Mouse (Mus musculus) MEL (cell line): ENCODE measurements at regions not wholly inside any gene's neighbourhood (a gene's known extent, or its start where the extent isn't known, plus 50 kb on each side); places are given as distances from the start of the nearest gene placed in this dataset.

Experiments used
- DNase-seq: peaks from one replicate; pipeline ENCODE4 v3.0.0; 2011; ENCODE audit warnings: low read depth, low spot score
- H3K27ac ChIP-seq: 2 replicates; pipeline ENCODE4 v1.5.1; 2012; ENCODE audit warnings: low read depth, mild to moderate bottlenecking, control low read depth, low read length, moderate library complexity; ENCODE audit not compliant: control insufficient read depth
- H3K27me3 ChIP-seq, 2 experiments: fragments of 150-350 bp in 1 of 2; sonication (generic) in 1 of 2; 2 replicates each; pipeline ENCODE4 v1.6.1; 2012; ENCODE audit warnings: low read length in 2 of 2, mild to moderate bottlenecking in 2 of 2, improper control_type of control experiment in 1 of 2, moderate library complexity in 1 of 2; ENCODE audit not compliant: insufficient read depth in 2 of 2, control insufficient read depth in 1 of 2
- H3K36me3 ChIP-seq, 2 experiments: 2 replicates each; pipeline ENCODE4 v1.6.1; 2012 to 2014; ENCODE audit warnings: low read length in 2 of 2, improper control_type of control experiment in 1 of 2, inconsistent platforms in 1 of 2, mild to moderate bottlenecking in 1 of 2; ENCODE audit not compliant: insufficient read depth in 2 of 2, control insufficient read depth in 1 of 2
- H3K4me1 ChIP-seq, 2 experiments: fragments of 150-350 bp in 1 of 2; sonication (generic) in 1 of 2; 2 replicates each; pipeline ENCODE4 v1.6.1; 2012; ENCODE audit warnings: low read length in 2 of 2, improper control_type of control experiment in 1 of 2, mild to moderate bottlenecking in 1 of 2; ENCODE audit not compliant: insufficient read depth in 2 of 2, control insufficient read depth in 1 of 2
- H3K4me3 ChIP-seq, 2 experiments: fragments of 150-350 bp in 1 of 2; sonication (generic) in 1 of 2; 2 replicates each; pipeline ENCODE4 v1.5.1; 2012; ENCODE audit warnings: low read depth in 2 of 2, low read length in 2 of 2, mild to moderate bottlenecking in 2 of 2, moderate library complexity in 2 of 2, control low read depth in 1 of 2, improper control_type of control experiment in 1 of 2; ENCODE audit not compliant: control insufficient read depth in 1 of 2, insufficient read depth in 1 of 2
- H3K79me2 ChIP-seq: 2 replicates; pipeline ENCODE4 v1.6.1; 2012; ENCODE audit warnings: mild to moderate bottlenecking, low read length, moderate library complexity; ENCODE audit not compliant: control insufficient read depth, poor library complexity, insufficient read depth
- H3K9ac ChIP-seq: 2 replicates; pipeline ENCODE4 v1.6.1; 2012; ENCODE audit warnings: low read depth, mild to moderate bottlenecking, control low read depth, low read length, moderate library complexity; ENCODE audit not compliant: control insufficient read depth, poor library complexity, severe bottlenecking
- H3K9me3 ChIP-seq: fragments of 150-350 bp; sonication (generic); replicated peaks from 2 replicates; pipeline ENCODE4 v1.6.1; 2012; ENCODE audit warnings: mild to moderate bottlenecking, low read length, improper control_type of control experiment, moderate library complexity; ENCODE audit not compliant: insufficient read depth
- BHLHE40 ChIP-seq: IDR thresholded peaks from 2 replicates; pipeline ENCODE4 v1.6.1; 2012; ENCODE audit warnings: low read depth, mild to moderate bottlenecking, inconsistent platforms, low read length, improper control_type of control experiment, borderline replicate concordance
- CHD2 ChIP-seq: IDR thresholded peaks from 2 replicates; pipeline ENCODE4 v1.6.1; 2011; ENCODE audit warnings: low read length, improper control_type of control experiment
- CTCF ChIP-seq, 3 experiments: IDR thresholded peaks in 2 of 3; conservative IDR thresholded peaks in 1 of 3; 2 replicates each; pipeline ENCODE4 v1.5.1; 2011 to 2012; ENCODE audit warnings: low read length in 3 of 3, low read depth in 2 of 3, mild to moderate bottlenecking in 2 of 3, improper control_type of control experiment in 1 of 3, inconsistent platforms in 1 of 3, mixed read lengths in 1 of 3, moderate library complexity in 1 of 3; ENCODE audit not compliant: control insufficient read depth in 1 of 3, insufficient read depth in 1 of 3, poor library complexity in 1 of 3, severe bottlenecking in 1 of 3
- E2F4 ChIP-seq: IDR thresholded peaks from 2 replicates; pipeline ENCODE4 v1.6.1; 2011; ENCODE audit warnings: low read depth, low read length, improper control_type of control experiment, borderline replicate concordance
- GABPA ChIP-seq: IDR thresholded peaks from 2 replicates; pipeline ENCODE4 v1.6.1; 2012; ENCODE audit warnings: low read depth, mild to moderate bottlenecking, inconsistent platforms, low read length, improper control_type of control experiment, moderate library complexity
- GATA1 ChIP-seq: IDR thresholded peaks from 2 replicates; pipeline ENCODE4 v1.6.1; 2011; ENCODE audit warnings: low read depth, low read length, improper control_type of control experiment
- HCFC1 ChIP-seq: IDR thresholded peaks from 2 replicates; pipeline ENCODE4 v1.6.1; 2012; ENCODE audit warnings: low read depth, mild to moderate bottlenecking, inconsistent platforms, low read length, improper control_type of control experiment, moderate library complexity
- JUND ChIP-seq: IDR thresholded peaks from 2 replicates; pipeline ENCODE4 v1.6.1; 2011; ENCODE audit warnings: low read depth, mild to moderate bottlenecking, improper control_type of control experiment, low read length
- MAFK ChIP-seq: IDR thresholded peaks from 2 replicates; pipeline ENCODE4 v1.6.1; 2011; ENCODE audit warnings: low read depth, mild to moderate bottlenecking, low read length, improper control_type of control experiment, borderline replicate concordance
- MAX ChIP-seq: IDR thresholded peaks from 2 replicates; pipeline ENCODE4 v1.6.1; 2011; ENCODE audit warnings: low read length, improper control_type of control experiment
- MAZ ChIP-seq: IDR thresholded peaks from 2 replicates; pipeline ENCODE4 v1.6.1; 2012; ENCODE audit warnings: low read depth, mild to moderate bottlenecking, inconsistent platforms, low read length, improper control_type of control experiment
- MEF2A ChIP-seq: IDR thresholded peaks from 2 replicates; pipeline ENCODE4 v1.6.1; 2014; ENCODE audit warnings: low read depth, mild to moderate bottlenecking, inconsistent platforms, low read length, improper control_type of control experiment; ENCODE audit not compliant: poor library complexity, insufficient replicate concordance, severe bottlenecking; ENCODE audit errors: extremely low read depth
- MYB ChIP-seq: IDR thresholded peaks from 2 replicates; pipeline ENCODE4 v1.6.1; 2011; ENCODE audit warnings: mild to moderate bottlenecking, low read depth, low read length, improper control_type of control experiment
- MYC ChIP-seq: IDR thresholded peaks from 2 replicates; pipeline ENCODE4 v1.6.1; 2011; ENCODE audit warnings: low read depth, mild to moderate bottlenecking, low read length, improper control_type of control experiment, moderate library complexity
- NELFE ChIP-seq: IDR thresholded peaks from 2 replicates; pipeline ENCODE4 v1.6.1; 2011; ENCODE audit warnings: low read depth, low read length, improper control_type of control experiment
- NRF1 ChIP-seq: IDR thresholded peaks from 2 replicates; pipeline ENCODE4 v1.6.1; 2014; ENCODE audit warnings: low read depth, mild to moderate bottlenecking, inconsistent platforms, low read length, improper control_type of control experiment, moderate library complexity; ENCODE audit not compliant: poor library complexity, insufficient read depth, severe bottlenecking
- POLR2AphosphoS5 ChIP-seq: IDR thresholded peaks from 2 replicates; pipeline ENCODE4 v1.6.1; 2012; ENCODE audit warnings: low read depth, borderline replicate concordance, mild to moderate bottlenecking, inconsistent platforms, low read length, moderate library complexity, mixed read lengths
- RCOR1 ChIP-seq: IDR thresholded peaks from 2 replicates; pipeline ENCODE4 v1.6.1; 2012; ENCODE audit warnings: low read depth, mild to moderate bottlenecking, inconsistent platforms, low read length, improper control_type of control experiment
- SMC3 ChIP-seq: IDR thresholded peaks from 2 replicates; pipeline ENCODE4 v1.6.1; 2011; ENCODE audit warnings: low read depth, low read length, improper control_type of control experiment
- TBP ChIP-seq: IDR thresholded peaks from 2 replicates; pipeline ENCODE4 v1.8.0; 2011; ENCODE audit warnings: low read depth, low read length, improper control_type of control experiment
- UBTF ChIP-seq: IDR thresholded peaks from 2 replicates; pipeline ENCODE4 v1.6.1; 2012; ENCODE audit warnings: low read depth, mild to moderate bottlenecking, inconsistent platforms, low read length, improper control_type of control experiment, moderate library complexity, borderline replicate concordance; ENCODE audit not compliant: insufficient read depth
- USF1 ChIP-seq: IDR thresholded peaks from 2 replicates; pipeline ENCODE4 v1.6.1; 2014; ENCODE audit warnings: low read depth, mild to moderate bottlenecking, inconsistent platforms, low read length, improper control_type of control experiment, moderate library complexity
- USF2 ChIP-seq, 2 experiments: IDR thresholded peaks; 2 replicates each; pipeline ENCODE4 v1.6.1; 2011 to 2012; ENCODE audit warnings: improper control_type of control experiment in 2 of 2, low read length in 2 of 2, borderline replicate concordance in 1 of 2, inconsistent platforms in 1 of 2, low read depth in 1 of 2, mild to moderate bottlenecking in 1 of 2; ENCODE audit not compliant: insufficient read depth in 1 of 2
- ZC3H11A ChIP-seq: IDR thresholded peaks from 2 replicates; pipeline ENCODE4 v1.6.1; 2012; ENCODE audit warnings: low read depth, mild to moderate bottlenecking, inconsistent platforms, low read length, improper control_type of control experiment
- ZKSCAN1 ChIP-seq: IDR thresholded peaks from 2 replicates; pipeline ENCODE4 v1.6.1; 2012; ENCODE audit warnings: low read depth, mild to moderate bottlenecking, inconsistent platforms, low read length, improper control_type of control experiment, moderate library complexity
- ZNF384 ChIP-seq: IDR thresholded peaks from 2 replicates; pipeline ENCODE4 v1.6.1; 2012; ENCODE audit warnings: low read depth, mild to moderate bottlenecking, inconsistent platforms, low read length, improper control_type of control experiment

GRCm38 (mm10) chr16:95838478-95838846, 136.6 kb downstream of the Ets2 start:
- TF ChIP-seq USF2 (IDR thresholded peaks at IDR 0.05; ENCODE audit: borderline replicate concordance in 1 of 2, insufficient read depth in 1 of 2, low read depth in 1 of 2, low read length in 2 of 2): no peak
- TF ChIP-seq MYC: no peak
- H3K27me3 ChIP-seq: no peaks in the 10 kb centered on the region; a peak in 1 of 4 replicates
- no peak overlapping the region for H3K4me3 ChIP-seq
- no peaks in the 10 kb centered on the region for H3K9me3 ChIP-seq
- H3K27ac ChIP-seq: no peak overlapping the region
- no peak overlapping the region for H3K9ac ChIP-seq
- no peak for DNase-seq
- no peaks in the 10 kb centered on the region for H3K4me1 ChIP-seq
- no peaks in the 10 kb centered on the region for H3K36me3 ChIP-seq
- H3K79me2 ChIP-seq: no peaks in the 10 kb centered on the region

- DNase-seq: no peak
- no peaks in the 10 kb centered on the region for H3K36me3 ChIP-seq
These were observed 136.0 kb downstream of the Ets2 start for GRCm38 (mm10) chr16:95837723-95838477.

GRCm38 (mm10) chr16:95835941-95836340, 134.1 kb downstream of the Ets2 start:
- no peak overlapping the region for H3K27ac ChIP-seq
- H3K27me3 ChIP-seq: no peaks in the 10 kb centered on the region; a peak in 1 of 4 replicates
- no peaks in the 10 kb centered on the region for H3K4me1 ChIP-seq
- H3K36me3 ChIP-seq: no peaks in the 10 kb centered on the region
- no peak for DNase-seq
- H3K9me3 ChIP-seq: no peaks in the 10 kb centered on the region
- no peaks in the 10 kb centered on the region for H3K79me2 ChIP-seq
- H3K9ac ChIP-seq: no peak overlapping the region
- no peak for TF ChIP-seq POLR2AphosphoS5
- no peak for TF ChIP-seq CHD2
- TF ChIP-seq SMC3: no peak
- TF ChIP-seq MAZ: no peak
- TF ChIP-seq MAFK: no peak
- TF ChIP-seq TBP: no peak
- no peak for TF ChIP-seq E2F4
- TF ChIP-seq UBTF: no peak
- TF ChIP-seq USF2 (IDR thresholded peaks at IDR 0.05; ENCODE audit: borderline replicate concordance in 1 of 2, insufficient read depth in 1 of 2, low read depth in 1 of 2, low read length in 2 of 2): no peak
- TF ChIP-seq GATA1: no peak
- no peak for TF ChIP-seq ZNF384
- TF ChIP-seq HCFC1: no peak
- no peak for TF ChIP-seq MAX
- no peak for TF ChIP-seq USF1
- no peak for TF ChIP-seq ZC3H11A
- TF ChIP-seq NRF1: no peak
- TF ChIP-seq, all 39 proteins: peak for 0
- no peak overlapping the region for H3K4me3 ChIP-seq

More at GRCm38 (mm10) chr16:95837723-95838477, 136.0 kb downstream of the Ets2 start:
- Histone ChIP-seq H3K27ac (no peak overlapping the region), H3K27me3 (no peaks in the 10 kb centered on the region; a peak in 1 of 4 replicates), H3K9me3 (no peaks in the 10 kb centered on the region), H3K9ac (no peak overlapping the region), H3K4me3 (no peak overlapping the region), H3K79me2 (no peaks in the 10 kb centered on the region)
- TF ChIP-seq JUND (no peak), UBTF (no peak), CTCF (IDR thresholded peaks at IDR 0.05 in 2 of 3, conservative IDR thresholded peaks at IDR 0.05 in 1 of 3; ENCODE audit: control insufficient read depth in 1 of 3, insufficient read depth in 1 of 3, low read depth in 2 of 3, low read length in 3 of 3, poor library complexity in 1 of 3, severe bottlenecking in 1 of 3) (no peak), ZNF384 (no peak), TBP (no peak), BHLHE40 (no peak), ZC3H11A (no peak), GABPA (no peak), MEF2A (no peak), USF1 (no peak), MYB (no peak), NELFE (no peak), RCOR1 (no peak), ZKSCAN1 (no peak)
- TF ChIP-seq, all 39 proteins: peak for 0
- no peaks in the 10 kb centered on the region for H3K4me1 ChIP-seq
